Mouse (Mus musculus): ENCODE results near the gene Cd38.

The Cd38 gene

GRCm38 (mm10) chr5:43948748-43949275, 80.5 kb downstream of the Cd38 start:
- DNase-seq = peak; percentile 7

GRCm38 (mm10) chr5:43953241-43953640, 84.9 kb downstream of the Cd38 start:
- no peak for DNase-seq

- DNase-seq = no peak
Observed at GRCm38 (mm10) chr5:43959884-43960440, 91.6 kb downstream of the Cd38 start.

GRCm38 (mm10) chr5:43961056-43961455, 92.7 kb downstream of the Cd38 start:
- DNase-seq = no peak

Data from right cerebral cortex, postnatal 14 days (tissue).